ENCODE assay signal across 16 mouse cellular contexts in genomic region chr3:96449762-96450585, GRCm38 (mm10). TPM values are rescaled to one million over a fixed set of nuclear protein-coding genes. Genes with fewer than 3 reads are reported as not detected.
DNase-seq lines count a peak whose midpoint lies in the region; ATAC-seq and TF ChIP-seq lines count a peak whose summit lies in the region.
"Not testable (repeated sequence)": the region's sequence is repeated elsewhere in the genome, so short reads cannot be mapped to it uniquely, and the experiment has no call there.
"Had no signal": no experiment of that assay in that cellular context is flagged by ENCODE, and none has a peak within 500 bp of the region (broad histone marks: within the 10 kb centered on the region; RNA-seq: fewer than 3 reads in every experiment).

No protein-coding gene starts in this region.

- H3K9ac ChIP-seq in forebrain, embryonic 14.5 days (ENCODE audit: low read length); heart, embryonic 15.5 days; hindbrain, postnatal 0 days (replicated peaks; ENCODE audit: low read length); limb, embryonic 11.5 days (ENCODE audit: low read length); liver, embryonic 15.5 days; midbrain, embryonic 11.5 days (ENCODE audit: low read length); neural tube, embryonic 14.5 days (replicated peaks; ENCODE audit: low read depth, low read length): not testable (repeated sequence)

- no CpG with 5 or more reads among the region's 68 CpGs for WGBS in forebrain, embryonic 14.5 days
- WGBS in heart, embryonic 15.5 days: no CpG with 5 or more reads among the region's 68 CpGs
- no CpG with 5 or more reads among the region's 68 CpGs for WGBS in hindbrain, postnatal 0 days
- WGBS in limb, embryonic 11.5 days: no CpG with 5 or more reads among the region's 68 CpGs
- no CpG with 5 or more reads among the region's 68 CpGs for WGBS in liver, embryonic 15.5 days (ENCODE audit: insufficient replicate concordance)
- WGBS in midbrain, embryonic 11.5 days: no CpG with 5 or more reads among the region's 68 CpGs
- no CpG with 5 or more reads among the region's 68 CpGs for WGBS in neural tube, embryonic 14.5 days

- not testable (repeated sequence) for H3K9me3 ChIP-seq in forebrain, embryonic 14.5 days (replicated peaks; ENCODE audit: control insufficient read depth, low read length); heart, embryonic 15.5 days (replicated peaks); hindbrain, postnatal 0 days (ENCODE audit: low read length); limb, embryonic 11.5 days (ENCODE audit: control insufficient read depth, low read length); liver, embryonic 15.5 days (replicated peaks); midbrain, embryonic 11.5 days (ENCODE audit: control insufficient read depth, low read length); neural tube, embryonic 14.5 days (ENCODE audit: control insufficient read depth, low read length)

- not testable (repeated sequence) for TF ChIP-seq CTCF in hindbrain, postnatal 0 days (IDR thresholded peaks at IDR 0.05; ENCODE audit: low read depth)

- not testable (repeated sequence) for DNase-seq in forebrain, embryonic 14.5 days (ENCODE audit: low spot score); hindbrain, postnatal 0 days (ENCODE audit: low spot score); limb, embryonic 11.5 days (ENCODE audit: low spot score); midbrain, embryonic 11.5 days (ENCODE audit: low spot score, missing footprints)

- not testable (repeated sequence) for H3K4me2 ChIP-seq in forebrain, embryonic 14.5 days (ENCODE audit: low read length); heart, embryonic 15.5 days; hindbrain, postnatal 0 days (ENCODE audit: low read depth, low read length); limb, embryonic 11.5 days (ENCODE audit: low read depth, severe bottlenecking); liver, embryonic 15.5 days; midbrain, embryonic 11.5 days; neural tube, embryonic 14.5 days (ENCODE audit: low read depth, low read length)

- peak; percentile 26 for ATAC-seq in CD4-positive, CD25-positive, alpha-beta regulatory T cell, adult 4 months
- peak; percentile 76 for ATAC-seq in forebrain, embryonic 14.5 days
- peak; percentile 90 for ATAC-seq in heart, embryonic 15.5 days (replicated peaks; ENCODE audit: insufficient number of reproducible peaks, insufficient read depth, low FRiP score, low read depth)
- peak; percentile 70; the same call in 1 of the 2 replicates for ATAC-seq in hindbrain, postnatal 0 days
- peak; percentile 93 for ATAC-seq in limb, embryonic 11.5 days (ENCODE audit: insufficient number of reproducible peaks, low FRiP score, low TSS enrichment, low read depth)
- peak; percentile 59 for ATAC-seq in liver, embryonic 15.5 days (ENCODE audit: insufficient read depth)
- peak; percentile 93 for ATAC-seq in midbrain, embryonic 11.5 days (ENCODE audit: low FRiP score)
- peak; percentile 59; the same call in 1 of the 2 replicates for ATAC-seq in neural tube, embryonic 14.5 days (ENCODE audit: low read depth)

- not testable (repeated sequence) for H3K36me3 ChIP-seq in forebrain, embryonic 14.5 days (ENCODE audit: control insufficient read depth, insufficient read depth, low read length); heart, embryonic 15.5 days; hindbrain, postnatal 0 days (ENCODE audit: insufficient read depth, low read length); limb, embryonic 11.5 days (ENCODE audit: control insufficient read depth, insufficient read depth, low read length); liver, embryonic 15.5 days (replicated peaks); midbrain, embryonic 11.5 days (ENCODE audit: control insufficient read depth, insufficient read depth, low read length); neural tube, embryonic 14.5 days (ENCODE audit: control insufficient read depth, insufficient read depth, low read length)

- not testable (repeated sequence) for H3K4me1 ChIP-seq in forebrain, embryonic 14.5 days (ENCODE audit: control insufficient read depth, insufficient read depth, low read length); heart, embryonic 15.5 days (replicated peaks); hindbrain, postnatal 0 days (ENCODE audit: insufficient read depth, low read length); limb, embryonic 11.5 days (ENCODE audit: control insufficient read depth, insufficient read depth, low read length); liver, embryonic 15.5 days (replicated peaks); midbrain, embryonic 11.5 days (ENCODE audit: control insufficient read depth, insufficient read depth, low read length); neural tube, embryonic 14.5 days (ENCODE audit: control insufficient read depth, insufficient read depth, low read length)

- H3K4me3 ChIP-seq in forebrain, embryonic 14.5 days (ENCODE audit: low read depth, low read length); heart, embryonic 15.5 days; hindbrain, postnatal 0 days (ENCODE audit: low read length); limb, embryonic 11.5 days (ENCODE audit: low read depth, low read length); liver, embryonic 15.5 days (replicated peaks); midbrain, embryonic 11.5 days (ENCODE audit: low read depth, low read length); neural tube, embryonic 14.5 days (ENCODE audit: low read depth, low read length): not testable (repeated sequence)

- not testable (repeated sequence) for H3K27me3 ChIP-seq in forebrain, embryonic 14.5 days (replicated peaks; ENCODE audit: control insufficient read depth, insufficient read depth, low read length); heart, embryonic 15.5 days; limb, embryonic 11.5 days (ENCODE audit: control insufficient read depth, insufficient read depth, low read length); midbrain, embryonic 11.5 days (ENCODE audit: control insufficient read depth, insufficient read depth, low read length); neural tube, embryonic 14.5 days (ENCODE audit: control insufficient read depth, insufficient read depth, low read length)
- H3K27me3 ChIP-seq in hindbrain, postnatal 0 days (ENCODE audit: insufficient read depth, low read length): peaks cover 10% of the 10 kb centered on the region; the same call in 1 of the 2 replicates
- peaks cover 22% of the 10 kb centered on the region for H3K27me3 ChIP-seq in liver, embryonic 15.5 days

- H3K27ac ChIP-seq in forebrain, embryonic 14.5 days (ENCODE audit: low read depth, low read length); heart, embryonic 15.5 days; hindbrain, postnatal 0 days; limb, embryonic 11.5 days (replicated peaks; ENCODE audit: low read depth, low read length); liver, embryonic 15.5 days (replicated peaks); midbrain, embryonic 11.5 days (ENCODE audit: low read depth, low read length); neural tube, embryonic 14.5 days (ENCODE audit: low read depth, low read length): not testable (repeated sequence)

RNA-seq across cellular contexts. Expression of gene BC107364, which starts 2.1 kb away (rescaled TPM):
- not detected for polyA plus RNA-seq in CD4-positive, CD25-positive, alpha-beta regulatory T cell, adult 4 months (2017; shearing (Covaris generic))
- not detected in 2 replicates for polyA plus RNA-seq in forebrain, embryonic 14.5 days (2014; fragmentation: Nextera tagmentation; extraction: Ambion mirVana)
- polyA plus RNA-seq in heart, embryonic 15.5 days (2015; fragmentation: Nextera tagmentation; extraction: Ambion mirVana): 0.53 and 1.0 TPM in 2 replicates
- not detected in 2 replicates for total RNA-seq in hindbrain, postnatal 0 days (2014; rRNA removed)
- polyA plus RNA-seq in hindbrain, postnatal 0 days (2015; fragmentation: Nextera tagmentation; extraction: Ambion mirVana): not detected in 2 replicates
- polyA plus RNA-seq in limb, embryonic 11.5 days (2014; fragmentation: Nextera tagmentation; extraction: Ambion mirVana): not detected in 2 replicates
- not detected in 2 replicates for polyA plus RNA-seq in liver, embryonic 15.5 days (2015; fragmentation: Nextera tagmentation; extraction: Ambion mirVana)
- polyA plus RNA-seq in midbrain, embryonic 11.5 days (2014; fragmentation: Nextera tagmentation; extraction: Ambion mirVana): not detected in 2 replicates
- not detected in 2 replicates for polyA plus RNA-seq in neural tube, embryonic 14.5 days (2014; fragmentation: Nextera tagmentation; extraction: Ambion mirVana)
- total RNA-seq: adrenal gland, postnatal 10 days; gastrocnemius, postnatal 10 days; heart, adult 8-10 months; layer of hippocampus, adult 8-10 months; left cerebral cortex, adult 2 months had no signal
- polyA plus RNA-seq: hindbrain, embryonic 10.5 days; macrophage; spleen, adult 2 months had no signal

Comparison
In these comparisons a context has a peak if more than half of its experiments do, and no peak if none do; other contexts are left out.
1. ATAC-seq: peak in every context shown above with its lines; median percentile 93 in limb, embryonic 11.5 days; 93 in midbrain, embryonic 11.5 days; 90 in heart, embryonic 15.5 days; 76 in forebrain, embryonic 14.5 days; 70 in hindbrain, postnatal 0 days; 59 in liver, embryonic 15.5 days; 59 in neural tube, embryonic 14.5 days; 26 in CD4-positive, CD25-positive, alpha-beta regulatory T cell, adult 4 months.